Mouse (Mus musculus) macrophage (primary cell): ENCODE measurements around the gene Pcyt2. TPM values are rescaled to one million over a fixed set of nuclear protein-coding genes. Genes with fewer than 3 reads are reported as not detected.

ENCODE experiments used
- H3K27ac ChIP-seq: fragments of 350-480 bp; formaldehyde crosslinking; 2 replicates; pipeline ENCODE4 v1.9.0; 2021
- H3K36me3 ChIP-seq: fragments of 350-480 bp; formaldehyde crosslinking; 2 replicates; pipeline ENCODE4 v1.9.0; 2021; ENCODE audit errors: inconsistent target
- H3K4me3 ChIP-seq: fragments of 350-480 bp; formaldehyde crosslinking; 2 replicates; pipeline ENCODE4 v1.9.0; 2021; ENCODE audit errors: inconsistent target
- H3K79me2 ChIP-seq: fragments of 350-480 bp; formaldehyde crosslinking; 2 replicates; pipeline ENCODE4 v1.9.0; 2021; ENCODE audit errors: inconsistent target
- WGBS: methylation state at CpG from one replicate; pipeline ENCODE4 v1.1.7; 2026; ENCODE audit warnings: inconsistent platforms; ENCODE audit not compliant: missing documents; 5-methylcytosine and 5-hydroxymethylcytosine counted together
- polyA plus RNA-seq: library from polyadenylated mRNA; stranded (reverse); fragments of 250-400 nt; gene quantifications from 3 replicates; pipeline ENCODE4 v1.2.4, GENCODE M21; 2018; ENCODE audit warnings: inconsistent platforms

The Pcyt2 gene
- polyA plus RNA-seq, 1 experiment from 2014 or later = 23.8 TPM

DNA sequence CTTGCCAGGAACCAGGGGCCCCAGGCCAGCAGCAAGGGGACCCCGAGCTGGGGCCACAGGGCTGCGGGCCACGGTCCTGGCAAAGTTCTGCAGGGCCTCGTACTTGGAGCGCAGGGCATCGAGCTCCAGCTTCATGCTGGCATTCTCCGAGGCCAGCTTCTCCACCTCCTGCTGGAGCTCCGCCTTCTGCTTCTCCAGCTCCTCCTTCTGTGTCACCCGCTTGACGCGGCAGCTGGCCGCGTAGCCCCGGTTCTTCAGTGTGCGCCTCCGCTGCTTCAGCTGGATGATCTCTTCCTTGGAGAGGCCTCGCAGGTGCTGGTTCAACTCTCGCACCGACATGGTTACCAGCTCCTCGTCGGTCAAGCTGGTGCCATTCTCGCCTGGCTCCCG, 11.6 kb upstream of the Pcyt2 start:
- peak overlapping the region; percentile 52 for H3K4me3 ChIP-seq
- WGBS = 2% methylated on average over 23 of the region's 23 CpGs
- H3K27ac ChIP-seq = peak overlapping the region; percentile 99
- no peaks in the 10 kb centered on the region for H3K36me3 ChIP-seq
- H3K79me2 ChIP-seq = peaks cover 78% of the 10 kb centered on the region

- H3K79me2 ChIP-seq = peaks cover 80% of the 10 kb centered on the region
- 56% methylated on average over 22 of the region's 23 CpGs for WGBS
- H3K27ac ChIP-seq = peak overlapping the region; percentile 99
- peak overlapping the region; percentile 4; the same call in 1 of the 2 replicates for H3K4me3 ChIP-seq
- H3K36me3 ChIP-seq = 0 out of 2 replicates have a peak, but pooled peaks cover under 1% of the 10 kb centered on the region
Observed at GRCm38 (mm10) chr11:120628601-120629340, 11.0 kb upstream of the Pcyt2 start.

GRCm38 (mm10) chr11:120627468-120628300, 9.9 kb upstream of the Pcyt2 start:
- WGBS = 21% methylated on average over 21 of the region's 22 CpGs
- H3K4me3 ChIP-seq = peak overlapping the region; percentile 4; the same call in 1 of the 2 replicates
- peak overlapping the region; percentile 99 for H3K27ac ChIP-seq
- peaks cover 11% of the 10 kb centered on the region; the same call in 1 of the 2 replicates for H3K36me3 ChIP-seq
- H3K79me2 ChIP-seq = peaks cover 91% of the 10 kb centered on the region

DNA sequence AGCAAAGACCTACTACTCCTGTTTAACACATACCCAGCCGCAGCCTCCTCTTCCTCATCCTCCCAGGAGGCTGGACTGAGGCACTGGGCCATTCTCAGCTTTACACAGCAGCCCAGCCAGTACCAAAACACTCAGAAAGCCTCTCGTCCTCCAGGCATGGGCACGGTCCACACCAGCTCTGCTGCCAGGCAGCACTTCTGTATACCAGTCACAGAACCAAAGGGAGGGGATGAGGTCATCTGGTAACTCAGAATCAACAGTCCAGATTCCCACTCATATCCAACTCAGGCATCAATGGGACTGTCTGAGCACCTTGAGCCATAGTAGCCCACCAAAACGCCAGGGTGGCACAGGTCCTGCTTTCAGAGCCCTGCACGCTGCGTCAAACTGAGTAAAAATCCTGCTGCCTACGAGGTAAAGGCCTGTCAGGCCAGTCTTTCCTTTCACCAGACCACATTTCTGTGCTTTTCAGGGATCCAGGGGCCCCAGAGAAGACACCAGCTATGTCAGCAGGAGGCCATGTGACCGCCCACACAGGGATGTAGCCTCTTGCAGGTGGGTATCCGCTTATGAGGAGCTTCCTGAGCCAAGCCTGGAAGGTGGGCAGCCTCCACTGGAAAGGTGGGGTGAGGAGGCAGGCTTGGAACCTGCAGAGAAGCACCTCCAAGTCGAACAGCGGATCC, 9.2 kb upstream of the Pcyt2 start:
- WGBS = 68% methylated on average over 11 of the region's 11 CpGs
- Histone ChIP-seq H3K27ac (peak overlapping the region; percentile 99), H3K36me3 (peaks cover 19% of the 10 kb centered on the region)

DNA sequence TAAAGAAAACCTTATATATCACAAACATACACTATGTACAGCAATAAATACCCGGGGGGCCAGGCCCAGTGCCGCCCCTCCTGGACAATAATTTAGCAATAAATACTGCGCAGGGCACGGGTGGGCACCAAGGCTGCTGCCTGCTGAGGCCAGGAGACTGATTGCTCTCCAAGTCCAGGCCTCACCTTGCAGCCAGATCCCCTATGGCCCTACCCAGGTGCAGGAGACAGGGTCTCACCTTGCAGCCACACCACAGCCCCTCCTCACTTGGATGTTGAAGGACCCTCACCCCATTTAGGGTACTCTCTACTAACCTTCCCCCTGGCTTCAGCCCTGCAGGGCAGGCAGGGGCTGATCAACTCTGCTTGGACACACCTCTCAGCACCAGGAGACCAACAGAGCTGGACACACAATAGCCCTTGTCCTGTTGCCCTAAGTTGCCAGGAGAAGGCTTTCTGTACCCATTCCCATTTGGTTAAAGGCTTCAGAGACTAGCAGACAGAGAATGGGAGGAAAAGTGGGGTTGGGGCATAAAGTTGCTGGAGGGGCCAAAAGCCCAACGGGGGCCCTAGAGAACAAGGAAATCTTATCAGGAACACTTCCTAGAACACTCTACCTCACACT, 7.5 kb upstream of the Pcyt2 start, which contains the start of gene Sirt7:
Gene Sirt7, minus strand, starts transcription at position 89 of the 624 bp plus-strand sequence.
- peak within 1 kb of the TSS; percentile 99 for H3K27ac ChIP-seq
- peaks cover 35% of the 10 kb centered on the region for H3K36me3 ChIP-seq
- H3K79me2 ChIP-seq = peaks cover 90% of the 10 kb centered on the region
- H3K4me3 ChIP-seq = peak within 1 kb of the TSS; percentile 36
- 12% methylated on average over 5 of the region's 5 CpGs for WGBS

More for the DNA sequence above, 9.2 kb upstream of the Pcyt2 start:
- H3K79me2 ChIP-seq = peaks cover 92% of the 10 kb centered on the region
- no peak overlapping the region for H3K4me3 ChIP-seq

GRCm38 (mm10) chr11:120624680-120625111, 7.0 kb upstream of the Pcyt2 start:
- peaks cover 41% of the 10 kb centered on the region for H3K36me3 ChIP-seq
- H3K27ac ChIP-seq = peak overlapping the region; percentile 99
- H3K79me2 ChIP-seq = peaks cover 85% of the 10 kb centered on the region
- H3K4me3 ChIP-seq = peak overlapping the region; percentile 36
- WGBS = under 1% methylated on average over 48 of the region's 53 CpGs

DNA sequence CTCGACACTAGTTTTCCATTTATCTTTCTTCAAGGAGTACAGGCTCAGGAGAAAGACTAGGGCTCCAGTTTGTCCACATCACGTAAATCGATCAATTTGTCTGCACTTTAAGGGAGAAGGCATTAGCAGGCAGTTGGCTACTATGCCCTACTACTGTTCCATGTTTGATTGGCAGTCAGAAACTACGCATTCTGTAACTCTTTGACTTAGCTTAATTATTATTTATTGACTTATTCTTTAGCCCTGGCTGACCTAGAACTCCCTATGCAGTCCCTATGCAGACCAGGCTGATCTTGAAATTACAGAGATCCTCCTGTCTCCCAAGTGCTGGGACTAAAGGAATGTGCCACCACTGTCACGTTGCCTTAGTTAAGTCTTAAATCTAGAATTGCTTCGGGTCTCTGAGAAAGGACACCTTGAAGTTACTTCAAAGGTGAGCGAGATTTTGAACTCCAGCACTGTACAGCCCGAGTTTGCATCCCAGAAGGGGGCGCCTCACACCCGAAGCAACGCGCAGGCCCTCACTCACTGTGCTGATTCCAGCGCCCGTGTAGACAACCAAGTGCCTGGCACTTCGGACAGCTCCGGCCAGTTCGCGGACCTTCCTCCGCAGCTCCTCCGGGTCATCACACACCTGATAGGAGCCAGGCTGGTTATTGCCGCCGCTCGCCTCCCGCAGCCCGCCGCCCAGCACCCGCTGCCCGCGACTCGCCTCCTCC, 6.4 kb upstream of the Pcyt2 start:
- WGBS = 14% methylated on average over 26 of the region's 30 CpGs
- peak overlapping the region; percentile 36 for H3K4me3 ChIP-seq

DNA sequence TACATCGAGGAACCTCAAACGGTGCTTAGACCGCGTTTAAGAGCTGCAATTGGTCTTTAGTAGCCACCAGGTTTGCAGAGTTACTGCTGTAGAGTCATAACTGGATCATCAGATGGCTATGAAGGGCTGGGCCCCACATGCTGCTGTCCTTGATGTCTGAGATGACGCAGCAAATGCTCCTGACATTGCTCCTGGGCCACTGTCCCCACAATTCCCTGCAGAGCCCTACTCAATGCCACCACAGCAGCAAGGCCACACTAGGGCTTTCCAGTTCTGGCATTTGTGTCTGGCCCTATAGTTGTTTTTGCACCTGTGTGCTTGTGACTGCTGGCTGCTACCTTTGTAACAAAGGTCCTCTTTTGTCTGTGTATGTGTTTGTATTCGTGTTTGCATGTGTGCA, 5.1 kb upstream of the Pcyt2 start:
- Histone ChIP-seq H3K36me3 (peaks cover 57% of the 10 kb centered on the region), H3K79me2 (peaks cover 67% of the 10 kb centered on the region), H3K27ac (no peak overlapping the region), H3K4me3 (no peak overlapping the region)
- 93% methylated on average over 6 of the region's 6 CpGs for WGBS

More for the DNA sequence above, 6.4 kb upstream of the Pcyt2 start:
- H3K36me3 ChIP-seq = peaks cover 47% of the 10 kb centered on the region
- H3K27ac ChIP-seq = peak overlapping the region; percentile 5; the same call in 1 of the 2 replicates
- peaks cover 81% of the 10 kb centered on the region for H3K79me2 ChIP-seq

- H3K79me2 ChIP-seq = peaks cover 65% of the 10 kb centered on the region
- H3K36me3 ChIP-seq = peaks cover 57% of the 10 kb centered on the region
Observed at GRCm38 (mm10) chr11:120620195-120620594, 2.5 kb upstream of the Pcyt2 start.

GRCm38 (mm10) chr11:120618619-120619535, 1.1 kb upstream of the Pcyt2 start:
- Histone ChIP-seq H3K4me3 (no peak overlapping the region), H3K27ac (peak overlapping the region; percentile 59), H3K36me3 (peaks cover 60% of the 10 kb centered on the region), H3K79me2 (peaks cover 70% of the 10 kb centered on the region)
- 97% methylated on average over 23 of the region's 25 CpGs for WGBS

More at GRCm38 (mm10) chr11:120620195-120620594, 2.5 kb upstream of the Pcyt2 start:
- H3K27ac ChIP-seq = no peak overlapping the region
- H3K4me3 ChIP-seq = no peak overlapping the region
- 94% methylated on average over 14 of the region's 14 CpGs for WGBS

DNA sequence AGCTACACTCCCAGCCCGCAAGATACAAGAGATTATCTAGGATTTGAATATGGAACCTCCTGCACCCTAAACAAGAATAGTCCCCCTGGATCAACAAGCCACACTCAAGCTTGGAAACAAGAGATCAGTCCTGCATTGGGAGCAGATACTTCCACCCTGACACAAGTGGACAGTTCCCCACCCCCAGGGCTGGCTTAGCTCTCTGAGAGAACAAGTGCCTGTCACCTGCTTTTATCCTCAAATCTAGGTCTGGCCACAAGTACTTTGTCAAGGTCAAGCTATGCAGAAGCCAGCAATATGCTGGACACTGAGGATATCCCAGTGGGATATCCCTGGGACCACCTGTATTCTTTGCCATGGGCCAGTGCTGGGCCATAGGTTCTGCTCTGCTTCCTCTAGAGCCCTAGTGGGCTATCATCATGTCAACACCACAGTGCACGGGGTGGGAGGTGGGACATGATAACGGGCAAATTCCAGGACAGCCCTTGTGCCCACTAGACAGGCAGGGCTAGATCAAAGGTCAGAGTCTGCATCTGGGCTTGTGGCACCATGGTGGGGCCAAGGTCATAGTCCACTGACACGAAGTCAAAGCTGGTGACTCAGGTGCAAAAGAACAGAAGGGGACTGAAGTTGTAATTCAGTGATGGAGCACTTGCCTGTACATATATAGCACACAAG, 980 bp downstream of the Pcyt2 start:
- peak overlapping the region; percentile 94 for H3K4me3 ChIP-seq
- peak overlapping the region; percentile 84 for H3K27ac ChIP-seq
- H3K36me3 ChIP-seq = peaks cover 55% of the 10 kb centered on the region
- 49% methylated on average over 4 of the region's 4 CpGs for WGBS
- peaks cover 55% of the 10 kb centered on the region for H3K79me2 ChIP-seq

DNA sequence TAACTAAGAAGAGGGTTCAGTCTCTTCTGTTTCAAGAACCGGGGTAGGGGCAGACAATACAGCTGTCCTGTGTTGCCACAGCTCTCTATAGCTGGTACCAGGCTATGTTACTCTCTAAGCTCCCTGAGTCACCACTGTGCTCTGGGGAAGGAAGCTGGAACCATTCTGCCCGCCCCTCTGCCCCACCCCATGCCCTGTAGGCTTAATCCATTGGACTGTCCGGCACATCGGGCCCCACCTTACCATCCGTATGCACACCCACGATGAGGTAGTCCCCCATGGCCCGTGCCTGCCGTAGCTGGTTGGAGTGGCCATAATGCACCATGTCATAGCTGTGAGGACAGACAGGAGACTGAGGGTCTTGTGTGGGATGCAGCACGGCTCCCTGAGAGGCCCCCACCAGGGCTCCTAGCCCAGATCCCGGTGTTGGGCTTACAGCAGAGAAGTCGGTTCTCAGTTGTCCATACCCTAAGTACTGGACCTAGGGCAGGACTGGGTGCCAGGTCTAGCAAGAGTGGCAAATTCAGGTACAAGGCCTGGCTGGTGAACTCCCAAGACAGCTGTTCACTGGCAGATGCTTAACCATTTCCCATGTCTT, 2.0 kb downstream of the Pcyt2 start:
- H3K4me3 ChIP-seq = peak overlapping the region; percentile 94; the same call in 1 of the 2 replicates
- peaks cover 46% of the 10 kb centered on the region for H3K79me2 ChIP-seq
- peaks cover 55% of the 10 kb centered on the region for H3K36me3 ChIP-seq
- H3K27ac ChIP-seq = no peak overlapping the region
- 87% methylated on average over 11 of the region's 11 CpGs for WGBS
